Mouse (Mus musculus) cerebral cortex, adult 2 months (tissue): ENCODE results near the gene Myo16.

Experiments used
- WGBS: fragments of 180-500 bp; shearing (Covaris S2); methylation state at CpG from one replicate; pipeline ENCODE4 v1.1.7; 2018; 5-methylcytosine and 5-hydroxymethylcytosine counted together

Gene Myo16

DNA sequence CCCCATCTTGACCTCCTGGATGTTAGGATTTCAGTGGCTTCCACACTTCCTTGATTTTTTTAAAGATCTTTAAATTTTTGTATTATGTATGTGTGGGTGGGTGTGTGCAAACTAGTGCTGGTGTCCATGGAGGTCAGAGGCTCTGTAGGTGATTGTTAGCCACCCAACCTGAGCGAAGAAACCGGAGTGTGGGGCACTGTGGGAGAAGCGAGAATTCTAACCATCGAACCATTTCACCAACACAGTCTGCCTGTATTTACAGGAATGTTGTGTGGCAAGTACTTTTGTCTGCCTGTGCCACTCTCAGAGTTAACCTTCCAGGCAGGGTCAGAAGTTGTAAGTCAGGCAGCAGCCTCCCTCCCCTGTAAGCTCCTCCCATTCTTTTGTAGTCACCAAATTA, 22.3 kb downstream of the Myo16 start:
- WGBS, result 91% methylated on average over 4 of the region's 4 CpGs

DNA sequence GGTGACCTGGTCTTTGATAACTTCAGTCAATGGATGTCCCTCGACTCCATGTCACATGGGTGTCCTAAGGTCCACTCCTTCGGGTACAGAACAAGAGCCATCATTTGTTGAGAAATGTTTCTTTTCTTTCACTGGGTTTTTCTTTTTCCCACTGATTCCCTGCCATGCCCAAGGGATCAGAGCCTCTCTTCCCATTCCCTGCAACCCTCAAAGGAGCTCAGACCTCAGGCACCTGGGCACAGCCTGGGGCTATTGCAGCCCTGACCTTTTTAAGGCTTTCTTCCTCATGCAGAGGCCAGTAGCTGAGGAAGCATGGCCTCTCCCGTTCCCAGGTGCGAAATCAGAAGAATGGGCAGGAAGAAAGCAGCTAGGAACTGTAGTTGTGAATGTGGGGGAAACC, 23.4 kb downstream of the Myo16 start:
- WGBS, result 81% methylated on average over 4 of the region's 4 CpGs

DNA sequence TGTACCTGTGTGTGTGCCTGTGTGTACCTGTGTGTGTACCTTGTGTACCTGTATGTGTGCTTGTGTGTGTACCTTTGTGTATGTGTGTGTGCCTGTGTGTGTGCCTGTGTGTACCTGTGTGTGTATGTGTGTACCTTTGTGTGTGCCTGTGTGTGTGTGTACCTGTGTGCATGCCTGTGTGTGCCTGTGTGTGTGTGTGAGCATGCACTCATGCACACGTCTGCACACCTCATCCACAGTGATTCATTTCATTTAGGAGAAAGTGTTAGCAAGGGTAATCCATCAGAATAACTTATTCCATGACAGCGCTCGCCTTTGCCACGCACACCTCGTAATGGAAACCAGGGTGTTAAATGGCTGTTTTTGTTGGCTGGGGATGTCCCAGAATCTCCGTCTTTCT, 36.9 kb downstream of the Myo16 start:
- 81% methylated on average over 6 of the region's 6 CpGs for WGBS

DNA sequence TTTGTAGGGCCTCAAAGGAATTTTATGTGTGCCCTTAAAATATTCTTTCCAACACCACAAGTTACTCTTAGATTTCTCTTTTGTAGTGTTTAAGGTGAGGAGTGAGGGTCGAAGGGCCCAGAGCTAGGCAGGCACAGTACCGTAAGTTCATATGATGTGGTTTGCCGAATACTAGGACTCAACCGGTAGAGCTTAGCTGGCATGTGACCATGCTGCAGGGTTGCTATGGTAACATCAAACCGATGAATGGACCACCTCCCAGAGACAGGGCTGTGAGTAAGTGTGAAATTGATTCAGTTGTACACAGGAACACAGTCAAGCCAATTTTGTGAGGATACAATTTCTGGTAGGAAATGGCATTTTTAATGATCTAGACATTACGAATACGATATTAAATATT, 44.5 kb downstream of the Myo16 start:
- WGBS, result 59% methylated on average over 7 of the region's 7 CpGs

DNA sequence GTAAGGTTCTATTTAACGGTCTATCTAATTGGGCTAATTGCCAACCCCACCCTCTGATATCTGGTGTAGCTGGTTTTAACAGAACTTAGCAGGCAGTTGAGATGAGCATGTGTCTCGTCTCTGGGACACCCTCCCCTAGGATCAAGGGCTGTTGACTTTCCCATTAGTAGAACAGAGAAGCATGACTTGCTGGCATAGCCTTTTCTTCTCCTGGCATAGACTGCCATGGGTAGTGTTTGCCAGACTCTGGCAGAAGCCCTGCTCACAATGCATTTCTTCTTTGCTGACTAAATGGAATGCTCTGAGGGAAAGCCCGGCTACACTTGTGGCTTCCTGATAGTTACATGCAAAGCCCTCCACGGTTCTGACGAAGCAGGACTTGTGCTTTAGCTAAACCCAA, 45.6 kb downstream of the Myo16 start:
- 57% methylated on average over 5 of the region's 5 CpGs for WGBS

DNA sequence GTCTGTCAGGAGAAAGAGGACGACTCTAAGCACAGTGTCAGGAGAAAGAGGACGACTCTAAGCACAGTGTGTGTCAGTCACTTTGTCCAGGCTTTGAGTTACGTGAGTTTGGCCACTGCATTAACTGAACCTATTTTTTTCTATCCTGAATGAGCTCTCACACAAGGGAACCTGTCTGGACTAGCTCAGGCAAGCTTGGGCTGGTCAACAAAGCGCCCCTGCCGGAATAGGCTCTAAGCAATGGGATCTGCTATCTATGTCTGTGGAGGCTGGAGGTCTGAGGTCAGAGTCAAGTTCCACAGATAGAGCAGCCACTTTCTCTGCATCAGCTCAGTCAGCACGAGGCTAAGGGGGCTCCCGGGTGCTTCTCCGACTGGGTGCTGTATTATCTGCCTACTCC, 46.3 kb downstream of the Myo16 start:
- WGBS, result 72% methylated on average over 8 of the region's 8 CpGs

DNA sequence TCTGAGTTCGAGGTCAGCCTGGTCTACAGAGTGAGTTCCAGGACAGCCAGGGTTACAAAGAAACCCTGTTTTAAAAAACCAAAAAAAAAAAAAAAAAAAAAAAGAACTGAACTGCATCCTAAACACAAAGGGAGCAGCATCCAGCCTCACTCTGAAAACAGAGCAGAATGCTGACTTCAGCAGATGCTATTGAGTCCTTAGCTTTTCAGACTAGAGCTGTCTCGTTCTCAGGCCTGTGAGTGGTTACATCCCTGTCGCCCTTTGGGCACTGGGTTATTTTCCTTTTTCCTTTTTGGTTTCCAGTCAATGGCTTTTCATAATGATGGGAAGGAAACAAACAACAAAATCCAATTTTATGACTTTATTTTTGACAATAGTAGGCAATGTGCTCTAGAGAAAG, 61.3 kb downstream of the Myo16 start:
- WGBS, result 70% methylated on average over 3 of the region's 3 CpGs

DNA sequence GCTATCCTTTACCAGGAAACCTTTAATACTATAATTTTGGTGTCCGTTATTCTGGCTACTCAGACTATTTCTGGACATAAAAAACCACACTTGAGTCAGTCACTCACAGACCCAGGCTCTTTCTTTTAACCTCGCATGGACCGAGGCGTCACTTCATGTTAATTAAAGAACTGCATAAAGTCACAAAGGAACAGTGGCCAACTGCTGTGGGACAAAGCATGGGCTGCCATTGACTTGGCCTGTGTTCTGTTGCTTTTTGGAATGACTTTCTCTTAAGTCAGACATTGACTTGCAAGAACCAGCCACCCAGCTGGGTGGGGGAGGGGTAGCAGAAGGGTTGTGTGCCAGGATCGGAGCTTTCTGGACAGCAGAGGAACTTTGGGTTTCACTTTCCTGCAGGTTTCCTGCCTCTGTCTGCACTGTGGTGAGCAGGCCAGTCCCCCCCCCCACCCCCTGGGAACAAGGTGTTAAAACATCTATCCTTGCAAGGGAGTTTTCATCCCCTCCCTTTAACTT, 66.1 kb downstream of the Myo16 start:
- 64% methylated on average over 5 of the region's 5 CpGs for WGBS

DNA sequence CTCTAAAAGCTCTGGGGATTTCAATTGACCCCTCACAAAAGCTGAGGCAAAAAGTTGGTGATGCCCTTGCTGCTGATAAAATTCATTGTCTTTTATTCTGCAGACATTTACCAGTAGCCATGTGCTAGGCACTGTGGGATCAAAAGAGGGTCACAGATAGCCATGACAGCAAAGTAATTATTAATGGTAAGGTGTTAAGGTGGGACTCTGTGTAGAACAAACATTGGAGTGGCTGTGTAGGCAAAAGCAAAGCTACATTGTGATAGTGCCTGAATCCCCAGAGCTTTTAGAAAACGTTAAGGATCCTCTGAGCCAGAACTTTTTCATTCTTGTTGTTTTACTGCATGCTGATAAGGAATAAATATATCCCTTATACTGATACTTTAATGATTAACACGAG, 69.1 kb downstream of the Myo16 start:
- WGBS, result 56% methylated on average over 2 of the region's 2 CpGs

DNA sequence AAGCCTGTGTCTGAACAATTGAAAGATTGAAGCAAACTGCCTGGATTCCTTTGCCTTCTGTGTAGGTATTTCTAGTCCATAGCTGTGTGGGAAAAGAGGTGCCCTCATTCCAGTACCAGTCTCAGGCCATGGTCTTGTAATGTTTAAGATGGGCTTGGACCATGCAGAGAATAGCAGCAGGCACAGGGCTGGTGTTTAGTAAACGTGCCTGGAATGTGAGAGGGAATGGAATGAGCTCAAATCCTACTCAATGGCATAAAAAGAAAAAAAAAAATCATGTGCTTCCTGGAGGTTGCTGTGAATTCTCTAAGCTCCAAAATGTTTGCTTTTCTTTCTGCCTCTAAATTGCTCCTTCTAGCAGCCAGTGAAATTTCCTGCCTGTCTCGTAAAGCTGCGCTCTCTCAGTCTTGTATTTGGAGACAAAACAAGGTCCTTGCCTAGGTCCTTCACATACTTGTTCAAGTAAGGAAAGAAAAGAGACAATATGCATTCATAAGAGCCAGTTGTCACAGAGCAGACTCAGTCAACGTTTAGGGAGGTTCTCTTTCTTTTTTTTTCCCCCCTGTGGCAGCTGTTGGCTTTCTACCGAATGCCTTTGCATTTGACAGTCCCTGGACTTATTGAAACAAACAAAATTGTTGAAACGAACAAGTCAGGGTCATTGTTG, 70.0 kb downstream of the Myo16 start:
- WGBS, result 13% methylated on average over 6 of the region's 6 CpGs

DNA sequence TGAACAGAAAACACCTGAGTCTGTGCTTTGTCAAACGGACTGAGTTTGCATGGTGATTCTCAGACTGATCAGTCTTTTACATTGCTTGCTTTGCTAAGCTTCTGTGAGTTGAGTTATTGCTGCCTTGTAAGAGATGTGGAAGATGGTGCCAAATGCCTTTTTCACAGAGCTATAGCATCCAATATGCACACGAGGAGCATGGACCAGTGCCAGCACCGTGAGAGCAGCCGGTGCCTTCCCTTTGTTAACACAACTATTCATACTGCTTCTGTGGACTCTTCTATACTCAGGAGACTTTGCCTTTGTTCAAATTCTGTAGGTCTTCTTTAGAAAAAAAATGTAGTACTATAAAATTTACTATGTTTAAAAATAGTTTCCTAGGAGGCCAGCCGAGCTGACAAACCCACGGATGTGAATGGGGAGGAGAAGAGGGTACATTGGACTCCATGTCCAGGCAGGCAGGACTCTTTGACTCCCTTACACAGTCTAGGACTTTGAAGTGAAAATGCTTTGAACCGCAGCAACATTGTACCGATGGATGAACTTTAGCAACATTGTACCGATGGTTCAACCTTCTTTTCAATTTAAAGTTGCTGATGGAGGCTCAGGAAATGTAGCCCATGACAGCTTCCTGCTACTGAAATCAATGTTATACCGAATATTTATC, 70.7 kb downstream of the Myo16 start:
- WGBS, result 38% methylated on average over 10 of the region's 10 CpGs

DNA sequence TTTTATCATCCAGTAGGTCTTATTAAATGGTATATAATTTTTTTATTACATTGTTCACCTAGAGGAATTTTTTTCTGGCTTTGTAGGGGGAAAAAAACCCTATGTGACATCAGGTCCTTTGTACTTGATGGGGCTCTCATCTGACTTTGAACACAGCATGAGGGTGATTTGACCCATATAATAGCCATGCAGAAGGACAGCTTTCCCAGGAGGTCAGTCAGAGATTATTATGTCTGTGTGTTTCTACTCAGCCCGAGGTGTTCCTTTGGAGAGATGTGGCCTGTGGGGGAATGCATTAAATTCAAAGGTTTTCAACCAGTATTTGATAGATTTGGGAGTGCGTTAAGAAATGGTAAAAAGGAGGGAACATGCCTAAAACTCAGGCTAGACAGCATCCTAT, 71.3 kb downstream of the Myo16 start:
- 91% methylated on average over 2 of the region's 2 CpGs for WGBS

DNA sequence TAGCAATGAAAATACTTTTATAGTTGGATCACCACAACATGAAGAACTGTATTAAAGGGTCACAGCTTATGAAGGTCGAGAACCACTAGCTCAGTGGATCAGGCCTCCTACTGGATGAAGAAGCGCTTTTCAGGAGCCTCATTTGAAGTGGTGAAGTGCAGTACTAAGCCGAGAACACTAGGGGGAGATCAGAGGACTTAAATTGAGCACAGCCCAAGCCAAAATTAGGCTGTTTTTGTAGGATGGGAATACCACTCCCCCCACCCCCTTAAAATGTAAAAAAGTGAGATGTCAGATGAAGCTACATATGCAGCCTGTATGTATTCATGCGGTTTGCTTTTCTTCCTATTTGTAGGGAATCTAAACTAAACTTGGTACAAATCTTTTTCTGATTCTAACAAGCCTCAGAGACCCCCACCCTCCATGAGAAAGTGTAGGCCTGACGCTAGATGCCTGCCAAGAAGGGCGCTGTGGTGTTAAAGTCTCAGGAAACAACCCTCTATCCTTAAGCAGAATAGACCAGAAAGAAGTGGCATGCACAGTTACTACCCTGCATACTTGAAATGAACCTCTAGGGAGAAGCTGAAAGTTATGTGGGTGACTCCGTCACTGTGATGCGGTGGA, 77.1 kb downstream of the Myo16 start:
- 32% methylated on average over 8 of the region's 8 CpGs for WGBS

DNA sequence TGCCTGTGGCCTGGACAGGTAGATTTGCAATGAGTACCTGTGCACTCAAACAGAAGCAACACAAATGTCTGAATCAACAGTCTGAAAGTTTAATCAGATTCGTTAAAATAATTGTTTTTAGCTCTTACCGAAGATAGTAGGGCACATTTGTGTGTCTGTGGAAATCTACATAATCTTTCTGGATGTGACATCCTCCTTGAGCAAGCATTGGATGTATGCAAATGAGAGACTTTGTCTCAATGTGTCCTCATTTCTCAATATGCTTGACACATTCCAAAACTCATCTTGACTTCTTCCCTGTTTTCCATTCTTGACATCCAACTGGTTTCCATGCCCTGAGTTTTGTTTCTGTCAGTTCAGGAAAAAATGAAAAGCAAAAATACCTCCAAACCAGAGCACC, 80.8 kb downstream of the Myo16 start:
- 43% methylated on average over 2 of the region's 2 CpGs for WGBS

DNA sequence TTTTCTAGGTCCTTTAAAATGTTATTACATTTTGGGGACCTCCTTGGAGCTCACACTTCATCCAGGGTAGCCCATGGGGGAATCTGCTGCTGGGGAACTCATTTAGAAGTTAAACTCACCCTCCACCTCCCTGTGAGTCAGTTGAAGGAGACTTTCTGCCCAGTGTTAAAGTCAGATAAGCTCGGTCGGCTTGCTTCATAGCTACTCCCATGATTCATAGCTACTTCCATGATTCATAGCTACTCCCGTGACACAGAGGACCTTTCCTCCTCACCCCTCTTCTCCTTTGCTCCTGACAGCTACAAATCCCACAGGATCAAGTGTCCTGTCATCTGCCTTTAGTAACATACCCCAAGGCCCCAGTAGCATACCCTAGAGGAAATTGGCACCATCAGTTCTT, 89.6 kb downstream of the Myo16 start:
- WGBS, result 91% methylated on average over 3 of the region's 3 CpGs

DNA sequence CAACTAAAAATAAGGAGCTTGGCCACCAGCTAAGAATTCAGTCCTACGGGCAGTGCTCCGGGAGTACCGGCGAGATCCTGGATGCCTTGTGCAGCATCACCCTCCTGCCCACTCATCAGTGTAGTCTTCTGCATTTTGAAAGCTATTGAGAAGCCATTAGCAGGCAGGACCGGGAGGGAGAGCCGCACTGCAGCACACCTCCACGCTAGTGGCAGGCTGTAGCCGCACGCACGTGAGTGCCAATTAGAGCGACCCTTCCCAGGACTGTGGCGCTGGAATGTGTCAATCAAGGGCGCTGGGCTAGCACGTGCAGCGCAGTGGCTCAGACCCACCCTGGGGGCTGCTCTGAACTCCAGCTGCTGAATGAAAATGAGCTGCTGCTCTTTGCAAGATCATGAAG, 95.4 kb downstream of the Myo16 start:
- WGBS, result 1% methylated on average over 15 of the region's 15 CpGs

DNA sequence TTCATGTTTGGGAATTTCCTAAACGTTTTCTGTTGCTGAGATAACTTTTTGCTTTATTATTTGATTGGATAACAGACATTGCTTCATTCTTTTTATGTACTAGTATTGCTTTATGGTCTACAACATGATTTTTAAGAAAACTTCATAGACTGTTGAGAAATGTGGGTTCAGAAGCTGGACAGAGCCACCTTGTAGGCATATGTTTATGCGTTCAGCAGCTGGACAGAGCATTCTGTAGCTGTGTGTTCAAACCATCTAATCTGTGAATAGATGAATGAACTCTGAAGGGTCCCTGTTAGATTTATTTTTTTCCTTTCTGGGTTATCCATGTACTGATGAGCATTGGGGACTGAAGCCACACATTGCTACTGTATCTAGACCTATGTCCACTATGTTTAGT, 102.0 kb downstream of the Myo16 start:
- WGBS, result 75% methylated on average over 2 of the region's 2 CpGs

DNA sequence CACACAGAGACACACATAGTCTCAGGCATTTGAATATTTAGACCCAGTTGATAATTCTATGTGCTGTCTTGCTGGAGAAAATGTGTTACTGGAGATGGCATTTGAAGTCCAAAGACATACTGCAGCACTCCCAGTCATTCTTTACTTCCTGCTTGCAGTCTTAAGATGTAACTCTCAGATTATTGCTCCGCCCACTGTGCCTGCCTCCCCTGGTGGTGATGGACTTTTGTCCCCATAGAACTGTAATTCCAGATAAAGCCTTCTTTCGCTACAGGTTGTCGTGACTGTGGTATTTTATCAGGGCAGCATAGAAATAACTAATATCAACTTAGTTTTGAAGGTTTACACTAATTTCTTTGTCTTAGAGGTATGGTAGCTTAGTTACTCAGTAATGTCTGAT, 102.9 kb downstream of the Myo16 start:
- 93% methylated on average over 3 of the region's 3 CpGs for WGBS

DNA sequence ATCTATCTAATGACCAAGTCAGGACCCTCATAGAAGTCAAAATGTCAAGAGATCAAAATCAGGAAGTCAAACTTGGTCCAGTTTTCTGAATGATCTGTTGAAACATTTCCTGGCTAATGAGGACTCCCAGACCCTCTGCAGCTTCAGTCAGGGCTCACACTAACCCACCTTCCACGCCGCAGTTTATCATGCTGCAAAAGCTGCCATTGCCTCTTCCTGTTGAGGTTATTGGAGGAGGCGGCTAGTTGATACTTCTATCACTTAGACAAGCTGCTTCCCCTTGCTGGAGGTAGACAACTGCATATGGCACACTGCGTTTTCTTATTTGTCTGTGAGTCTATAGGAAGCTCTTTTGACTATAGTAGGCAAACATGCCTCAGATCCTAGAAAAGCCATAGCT, 116.4 kb downstream of the Myo16 start:
- 85% methylated on average over 4 of the region's 4 CpGs for WGBS

DNA sequence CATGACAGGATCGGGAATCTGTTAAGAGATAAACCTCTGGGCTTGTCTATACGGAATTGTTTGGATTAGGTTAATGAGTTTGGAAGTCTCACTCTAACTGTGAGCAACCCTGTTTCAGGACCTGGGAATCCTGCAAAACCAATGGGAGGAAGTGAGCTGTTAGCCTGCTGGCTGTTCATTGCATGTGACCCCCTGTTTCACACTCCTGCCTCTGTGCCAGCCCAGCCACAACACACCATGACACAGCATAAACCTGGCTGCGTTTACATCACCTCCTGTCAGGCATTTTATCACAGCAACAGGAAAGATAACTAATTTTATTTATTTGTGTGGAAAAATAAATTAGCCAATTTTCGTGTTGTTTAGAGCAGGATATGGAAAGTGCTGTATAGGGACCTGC, 138.9 kb downstream of the Myo16 start:
- 82% methylated on average over 4 of the region's 4 CpGs for WGBS

DNA sequence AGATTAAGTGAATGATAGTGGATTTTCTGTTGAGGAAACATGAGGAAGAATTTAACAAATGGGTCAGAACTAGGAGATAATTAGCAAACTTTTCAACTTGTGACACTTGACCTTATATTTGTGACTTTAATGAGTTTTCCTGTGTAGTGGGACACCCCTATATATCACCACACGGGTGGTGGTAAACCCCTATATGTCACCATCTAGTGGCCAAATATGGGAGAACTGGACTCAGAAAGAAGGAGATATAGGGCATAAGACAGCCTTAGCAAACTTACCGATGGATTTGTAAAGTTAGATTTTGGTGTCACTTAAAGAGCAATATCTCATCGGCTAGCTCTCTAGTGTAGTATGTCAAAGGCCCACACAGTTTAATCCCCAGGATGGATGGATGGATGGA, 147.1 kb downstream of the Myo16 start:
- 53% methylated on average over 3 of the region's 3 CpGs for WGBS

DNA sequence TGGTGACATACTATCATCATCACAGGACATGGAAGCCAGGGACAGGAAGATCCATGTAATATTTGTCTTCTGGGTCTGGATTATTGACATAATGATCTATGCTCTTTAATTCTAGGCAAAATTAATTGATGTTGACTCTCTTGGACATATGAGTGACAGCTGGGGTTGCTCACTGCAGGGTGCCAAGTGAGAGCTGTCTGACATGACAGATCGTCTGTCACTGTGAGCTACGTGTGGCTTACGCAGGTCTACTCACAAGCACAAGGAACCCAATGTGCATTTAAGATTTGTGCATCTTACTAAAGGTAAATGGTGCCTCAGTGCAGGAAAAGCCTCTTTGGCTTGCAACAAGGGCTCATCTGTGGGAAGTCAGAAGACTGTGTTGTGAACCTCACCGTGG, 149.3 kb downstream of the Myo16 start:
- WGBS, result 67% methylated on average over 4 of the region's 4 CpGs

DNA sequence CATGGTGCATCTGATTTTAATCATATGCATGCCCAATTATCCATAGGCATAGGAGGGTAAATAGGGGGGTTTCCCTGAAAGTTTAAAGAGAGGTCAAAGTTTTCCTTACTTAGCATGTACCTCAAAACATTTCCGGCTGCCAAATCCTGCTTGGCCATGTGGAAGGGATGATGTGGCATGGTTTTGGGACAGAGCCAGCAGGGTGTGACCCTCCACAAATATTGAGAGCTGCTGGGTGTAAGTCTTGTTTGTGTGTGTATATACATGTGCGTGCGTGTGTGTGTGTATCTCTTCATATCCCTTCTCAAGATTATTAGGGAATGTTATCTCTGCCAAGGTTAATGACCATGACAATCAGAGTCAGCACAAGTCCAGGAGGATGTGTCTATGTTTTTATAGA, 150.3 kb downstream of the Myo16 start:
- WGBS, result 90% methylated on average over 3 of the region's 3 CpGs
